Mouse (Mus musculus): ENCODE data around the gene Gh.

The Gh gene

DNA sequence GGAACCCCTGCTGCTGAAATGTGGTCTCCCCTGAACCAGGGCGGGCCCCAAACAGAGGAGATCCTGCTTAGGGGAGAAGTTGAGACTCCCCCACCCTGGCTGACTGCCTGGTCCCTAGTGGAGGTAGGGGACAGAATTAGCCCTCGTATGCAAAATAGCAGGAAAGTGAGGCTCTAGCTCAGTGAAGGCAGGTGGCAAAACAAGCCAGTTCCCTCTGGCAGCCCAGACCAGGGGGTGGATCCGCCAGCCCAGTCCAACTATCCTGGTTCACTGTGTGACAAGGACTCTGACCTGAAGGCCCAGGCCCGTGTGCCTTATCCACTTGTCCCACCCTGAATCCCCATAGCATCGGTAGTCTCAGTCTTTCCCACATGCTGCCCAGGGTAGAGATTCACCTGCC is 8.5 kb upstream of the Gh start:
- DNase-seq (ENCODE audit: low spot score in 2 of 2), result peak in 1 of 2 experiments; percentile 72

DNA sequence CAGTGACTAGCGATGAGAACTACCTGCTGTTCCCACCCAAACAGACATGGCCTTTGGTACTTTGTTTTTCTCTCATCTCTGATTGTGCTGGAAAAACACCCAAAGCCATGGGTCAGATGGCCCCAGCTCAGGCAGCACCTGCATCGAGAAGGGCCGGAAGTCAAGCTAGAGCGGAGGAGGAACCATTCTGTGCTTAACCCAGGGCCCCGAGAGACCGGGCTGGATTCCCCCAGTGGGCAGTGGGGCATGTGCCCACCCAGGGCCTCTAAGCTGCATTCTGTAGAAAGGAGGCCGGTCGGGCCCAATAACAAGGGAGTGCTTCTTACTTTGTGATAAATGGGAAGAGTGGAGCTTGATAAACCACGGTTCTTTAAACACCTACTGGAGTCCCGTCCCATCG is 6.5 kb upstream of the Gh start:
- peak in 1 of 2 experiments; percentile 81 for DNase-seq (ENCODE audit: low spot score in 2 of 2)

DNA sequence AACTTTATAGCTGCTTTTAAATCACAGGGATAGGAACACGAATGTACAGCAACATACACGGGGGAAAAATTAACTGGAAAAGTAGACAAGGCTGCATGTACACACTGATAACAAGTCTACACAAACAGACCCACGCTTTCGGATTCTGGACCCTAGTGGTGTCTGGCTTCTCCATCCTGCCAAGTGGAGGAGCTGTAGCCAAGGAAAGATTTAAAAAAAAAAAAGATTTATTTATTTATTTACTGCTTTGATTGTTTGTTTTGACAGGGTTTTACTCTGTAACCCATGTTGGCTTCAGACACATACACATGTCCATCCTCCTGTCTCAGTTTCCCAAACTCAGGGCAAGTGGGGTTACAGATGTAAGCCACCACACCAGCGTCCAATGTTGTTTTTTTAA is 5.8 kb upstream of the Gh start:
- DNase-seq (ENCODE audit: low spot score in 2 of 2), result no peak

DNA sequence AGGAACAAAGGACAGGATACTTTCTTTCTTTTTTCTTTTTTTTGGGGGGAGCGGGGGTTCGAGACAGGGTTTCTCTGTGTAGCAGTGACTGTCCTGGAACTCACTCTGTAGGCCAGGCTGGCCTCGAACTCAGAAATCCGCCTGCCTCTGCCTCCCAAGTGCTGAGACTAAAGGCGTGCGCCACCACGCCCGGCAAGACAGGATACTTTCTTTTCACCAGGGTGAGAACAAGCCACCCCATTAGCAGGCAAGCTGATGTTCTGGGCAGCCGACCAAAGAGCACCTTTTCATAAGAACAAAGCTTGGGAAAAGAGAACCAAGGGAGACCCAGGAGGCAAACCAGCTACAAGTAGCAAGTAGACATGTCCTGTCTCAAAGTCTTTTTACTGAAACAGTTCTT is 5.1 kb upstream of the Gh start:
- no peak for DNase-seq (ENCODE audit: low spot score in 2 of 2)

DNA sequence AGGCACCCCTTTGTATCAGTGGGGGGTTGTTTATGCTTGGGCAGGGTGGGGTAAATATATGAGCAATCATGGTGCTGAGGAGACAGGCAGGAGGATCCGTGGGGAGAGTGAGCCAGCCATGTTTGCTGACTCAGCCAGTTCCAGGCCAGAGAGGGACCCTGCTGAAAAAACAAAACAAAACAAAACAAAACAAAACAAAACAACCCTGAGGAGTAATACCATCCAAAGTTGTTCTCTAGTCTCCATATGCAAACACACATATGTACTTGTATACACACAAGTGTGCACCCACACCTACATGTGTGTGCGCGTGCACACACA is 4.4 kb upstream of the Gh start:
- no peak for DNase-seq (ENCODE audit: low spot score in 2 of 2)

DNA sequence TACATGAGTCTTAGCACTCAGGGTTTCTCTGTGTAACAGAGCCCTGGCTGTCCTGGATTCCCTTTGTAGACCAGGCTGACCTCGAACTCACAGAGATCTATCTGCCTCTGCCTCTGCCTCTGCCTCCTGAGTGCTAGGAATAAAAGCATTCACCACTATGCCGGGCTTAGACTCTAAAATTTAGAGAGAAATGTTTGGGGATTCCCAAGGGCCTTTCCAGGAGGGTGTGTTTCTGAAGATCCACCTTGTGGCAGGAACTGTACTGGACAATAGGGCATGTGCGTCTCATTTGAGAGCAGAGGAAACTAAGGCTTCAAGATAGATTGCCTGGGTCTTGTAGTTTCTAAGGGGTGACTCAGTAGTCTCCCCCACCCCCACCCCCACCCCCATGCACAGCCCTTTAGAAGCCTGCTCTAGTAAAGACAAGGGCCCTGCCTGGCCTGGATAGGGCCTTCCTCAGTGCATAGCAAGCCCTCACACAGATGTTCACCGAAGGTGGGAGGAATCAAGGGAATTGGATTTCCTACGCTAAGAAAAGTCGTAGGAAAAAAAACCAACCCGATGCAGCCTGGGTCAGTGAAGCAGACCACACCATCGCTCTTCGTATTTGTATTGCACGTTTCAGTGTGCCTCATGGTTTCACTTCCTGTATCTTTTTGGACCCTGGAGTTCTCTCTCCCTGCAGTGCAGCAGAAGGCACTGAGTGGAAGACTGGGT is 3.8 kb upstream of the Gh start:
- no peak for DNase-seq (ENCODE audit: low spot score in 2 of 2)

DNA sequence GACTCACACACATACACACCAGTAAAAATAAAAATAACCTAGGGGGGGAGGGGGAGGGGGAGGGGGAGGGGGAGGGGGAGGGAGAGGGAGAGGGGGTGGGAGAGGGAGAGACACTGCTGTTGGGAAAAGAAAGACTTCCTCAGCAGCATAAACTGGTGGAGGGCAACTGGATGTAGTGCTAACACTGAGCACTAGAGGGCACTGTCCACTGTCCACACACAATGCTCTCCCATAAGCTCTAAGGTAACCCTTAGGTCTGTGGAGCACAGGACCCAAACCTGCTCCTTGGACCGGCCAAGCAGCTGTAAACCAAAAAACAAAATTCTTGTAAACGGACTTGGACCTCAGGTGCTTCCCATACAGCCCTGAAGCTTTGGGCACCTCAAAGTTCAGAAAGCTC is 969 bp upstream of the Gh start:
- peak in 1 of 2 experiments; percentile 79 for DNase-seq (ENCODE audit: low spot score in 2 of 2)

DNA sequence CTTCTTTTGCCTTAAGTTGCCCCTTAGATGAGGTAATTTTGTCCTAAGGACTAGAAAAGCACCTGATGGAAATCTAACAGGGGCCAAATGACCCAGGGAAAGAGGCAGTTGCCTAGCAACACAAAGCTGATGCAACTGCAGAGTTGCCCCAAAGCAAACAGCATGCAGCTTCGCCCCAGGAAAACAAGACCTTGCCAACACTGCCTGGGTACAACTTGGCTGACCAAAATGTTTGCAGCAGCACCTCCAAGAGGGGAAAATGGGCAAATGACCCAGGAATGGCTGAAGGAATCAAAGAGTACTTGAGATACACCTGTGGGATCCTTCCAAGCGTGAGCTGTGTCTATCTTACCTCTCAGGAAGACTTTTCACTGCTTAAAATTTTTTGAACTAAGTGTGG is 9.8 kb downstream of the Gh start:
- no peak for DNase-seq (ENCODE audit: low spot score in 2 of 2)

DNA sequence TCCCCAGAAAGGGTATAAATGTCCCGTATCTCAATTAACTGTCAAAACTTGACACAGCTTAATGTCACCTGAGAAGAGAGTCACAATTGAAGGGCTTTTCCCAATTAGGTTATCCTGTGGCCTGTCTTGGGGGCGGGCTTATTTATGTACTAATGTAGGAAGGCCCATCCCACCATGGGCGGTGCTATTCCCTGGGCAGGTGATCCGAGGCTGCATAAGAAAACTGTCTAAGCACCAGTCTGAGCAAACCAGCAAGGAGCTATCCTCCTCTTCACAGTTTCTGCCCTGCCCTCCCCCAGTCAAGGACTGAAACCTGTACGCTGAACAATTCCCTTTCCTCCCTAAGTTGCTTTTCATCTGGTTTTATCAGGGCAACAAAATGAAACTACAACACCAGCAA is 11.3 kb downstream of the Gh start:
- no peak for DNase-seq (ENCODE audit: low spot score in 2 of 2)

DNA sequence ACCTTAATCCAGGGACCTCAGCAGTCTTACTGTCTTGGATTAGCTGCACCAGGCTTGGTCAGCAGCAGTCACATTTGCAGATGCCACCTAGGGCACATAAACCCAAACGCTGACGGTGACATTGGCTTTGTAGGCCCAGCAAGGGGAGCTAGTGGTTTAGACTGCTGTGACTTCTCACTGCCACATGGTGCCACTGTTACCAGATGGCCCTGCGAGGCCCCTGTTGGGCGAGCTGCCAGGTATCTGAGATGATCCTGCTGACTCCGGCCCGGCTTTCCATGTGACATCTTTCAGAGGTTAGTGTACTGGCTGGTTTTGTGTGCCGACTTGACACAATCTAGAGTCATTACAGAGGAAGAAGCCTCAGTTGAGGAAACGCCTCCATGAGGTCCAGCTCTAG is 12.3 kb downstream of the Gh start:
- DNase-seq (ENCODE audit: low spot score in 2 of 2), result peak in 1 of 2 experiments; percentile 68

DNA sequence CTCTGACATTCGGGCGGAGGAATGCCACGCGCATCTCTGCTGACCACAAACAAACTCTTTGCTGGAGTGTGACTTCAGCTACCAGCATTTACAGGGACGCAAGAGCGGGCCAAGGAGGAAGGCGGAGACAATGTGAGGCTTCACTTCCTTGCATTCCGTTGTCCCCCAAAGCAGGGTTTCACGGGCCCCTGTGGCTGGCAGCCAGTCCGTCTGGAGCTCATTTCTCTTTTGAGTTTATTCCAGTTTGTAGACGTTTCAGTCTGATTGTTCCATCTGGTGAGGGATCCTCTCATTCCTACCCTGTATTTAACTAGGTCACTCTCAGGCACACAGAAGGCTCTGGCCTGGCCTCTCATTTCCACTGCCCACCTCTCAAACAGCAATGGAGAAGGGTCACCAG is 14.7 kb downstream of the Gh start:
- DNase-seq (ENCODE audit: low spot score in 2 of 2), result no peak

DNA sequence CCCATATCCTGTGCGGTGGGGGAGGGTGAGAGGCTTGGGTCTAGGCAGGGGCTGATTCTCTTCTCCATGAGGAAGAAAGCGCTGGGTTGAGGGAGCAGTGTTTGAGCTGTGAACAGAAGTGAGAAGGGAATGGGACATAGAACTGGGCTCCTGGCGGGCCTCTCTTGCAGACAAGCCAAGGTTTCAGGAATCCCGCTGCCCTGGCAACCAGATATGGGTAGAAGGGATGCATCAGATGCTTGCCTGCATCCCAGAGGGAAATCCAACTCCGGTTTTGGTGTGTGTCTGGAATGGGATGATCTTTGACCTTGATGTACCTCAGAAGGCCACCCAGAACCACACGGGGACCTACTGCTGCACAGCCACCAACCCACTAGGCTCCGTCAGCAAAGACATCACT is 15.5 kb downstream of the Gh start:
- DNase-seq (ENCODE audit: low spot score in 2 of 2), result no peak

DNA sequence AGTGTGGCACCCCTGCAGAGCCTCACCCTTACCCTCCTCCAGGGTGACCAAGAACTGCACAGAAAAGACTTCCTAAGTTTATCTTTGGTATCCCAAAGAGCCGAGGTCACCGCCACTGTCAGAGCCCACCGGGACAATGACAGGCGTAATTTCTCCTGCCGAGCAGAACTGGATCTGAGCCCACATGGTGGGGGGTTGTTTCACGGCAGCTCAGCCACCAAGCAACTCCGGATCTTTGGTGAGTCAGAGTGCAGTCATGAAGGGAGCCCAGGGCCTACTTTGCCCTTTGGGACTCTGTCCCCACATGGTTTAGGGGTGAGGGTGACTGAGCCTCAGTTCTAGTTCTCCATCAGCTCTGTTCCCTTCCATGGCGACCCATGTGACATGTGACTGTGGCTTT is 17.5 kb downstream of the Gh start:
- no peak for DNase-seq (ENCODE audit: low spot score in 2 of 2)

DNA sequence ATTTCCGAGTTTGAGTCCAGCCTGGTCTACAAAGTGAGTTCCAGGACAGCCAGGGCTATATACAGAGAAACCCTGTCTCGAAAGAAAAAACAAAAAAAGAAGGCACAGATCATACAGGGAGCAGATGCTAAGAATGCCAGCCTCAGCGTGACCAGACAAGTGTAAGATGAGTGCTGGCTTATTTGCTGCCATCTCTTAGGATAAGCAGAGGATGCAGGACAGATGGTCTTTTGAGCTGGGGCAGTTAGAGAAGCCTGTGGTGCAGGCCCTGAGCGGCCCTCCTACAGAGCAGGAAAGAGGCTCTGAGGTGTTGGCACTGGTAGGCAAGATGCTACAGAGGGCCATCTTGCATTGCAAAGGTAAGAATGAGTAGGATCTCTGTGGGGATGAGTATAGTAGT is 18.3 kb downstream of the Gh start:
- DNase-seq (ENCODE audit: low spot score in 2 of 2), result no peak

DNA sequence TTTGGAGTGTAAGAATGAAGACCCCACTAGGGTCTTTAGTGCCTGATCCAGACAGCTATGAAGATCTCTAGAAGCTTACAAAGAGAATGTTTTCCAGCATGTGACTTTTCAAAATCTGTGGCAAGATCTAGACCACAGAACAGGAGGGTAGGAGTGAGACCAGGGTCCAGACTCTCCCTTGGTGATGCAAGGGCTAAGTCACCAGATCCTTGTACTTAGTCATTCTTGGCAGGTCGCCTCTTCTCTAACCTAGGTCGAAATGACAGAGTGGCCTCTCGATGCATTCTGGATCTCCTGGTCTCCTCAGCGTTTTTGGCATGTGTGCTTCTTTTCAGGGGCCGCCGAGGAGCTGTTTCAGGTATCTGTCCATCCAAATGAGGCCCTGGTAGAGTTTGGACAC is 19.2 kb downstream of the Gh start:
- DNase-seq (ENCODE audit: low spot score in 2 of 2), result no peak

DNA sequence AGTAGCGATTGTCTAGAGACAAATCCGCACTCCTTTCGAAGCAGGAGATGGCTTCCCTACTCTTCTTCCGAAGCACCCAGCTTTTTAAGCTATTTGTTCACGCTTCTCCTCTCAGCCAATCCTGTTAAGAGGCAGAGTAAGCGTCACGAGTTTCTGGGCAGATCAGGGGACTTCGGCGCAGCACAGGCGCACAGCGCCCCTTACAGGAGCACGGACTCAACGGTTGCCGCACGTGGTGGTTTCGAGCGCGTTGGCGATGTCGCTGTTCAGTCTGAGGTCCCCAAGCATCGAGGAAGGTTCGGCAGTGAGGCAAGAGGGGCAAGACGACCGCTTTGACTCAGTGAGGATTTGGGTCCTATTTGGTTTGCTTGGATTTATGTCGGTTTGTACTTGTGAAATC is 25.2 kb downstream of the Gh start, which contains the start of gene Tcam1:
TSS of gene Tcam1 (plus strand) at position 219 of the 400 bp plus-strand sequence.
- peak; percentile 90 to 94 for DNase-seq (ENCODE audit: low spot score in 2 of 2)

DNA sequence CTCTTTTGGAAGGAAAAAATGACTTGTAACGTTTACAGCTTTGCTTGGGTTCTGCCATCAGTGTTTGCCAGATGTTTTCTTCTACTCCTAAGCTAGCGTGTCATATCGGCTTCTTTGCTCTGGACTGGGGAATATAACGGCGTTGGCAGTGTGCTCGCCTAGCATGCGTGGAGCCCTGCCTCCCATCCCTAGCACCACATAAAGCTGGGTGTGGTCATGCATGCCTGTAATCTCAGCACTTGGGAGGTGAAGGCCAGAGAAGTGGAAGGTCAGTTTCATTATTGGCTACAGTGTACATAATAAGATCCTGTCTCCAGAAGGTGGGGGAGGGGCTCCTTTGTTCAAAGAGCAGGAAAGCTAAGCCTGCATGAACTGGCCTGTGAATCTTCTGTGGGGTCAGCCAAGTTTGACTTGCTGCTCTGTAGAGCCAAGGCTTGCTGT is 26.7 kb downstream of the Gh start:
- DNase-seq (ENCODE audit: low spot score in 2 of 2), result peak in 1 of 2 experiments; percentile 28

DNA sequence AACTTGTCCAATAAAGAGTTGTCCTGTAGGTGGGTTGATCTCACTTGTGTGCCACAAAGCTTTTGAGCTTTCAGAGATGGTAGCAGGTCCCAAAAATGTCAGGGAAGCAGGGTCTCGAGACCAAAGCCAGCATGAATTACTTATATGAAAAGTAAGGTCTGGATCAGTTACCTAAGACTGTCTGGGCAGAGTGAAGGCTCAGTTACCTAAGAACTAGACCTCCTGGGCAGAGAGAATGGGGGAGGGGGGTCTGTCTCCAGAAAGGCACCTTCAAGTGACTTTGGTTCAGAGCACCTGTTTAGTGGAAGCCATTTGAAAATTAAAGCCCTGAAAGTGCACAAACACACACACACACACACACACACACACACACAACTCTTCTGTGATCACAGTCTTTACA is 27.3 kb downstream of the Gh start:
- DNase-seq (ENCODE audit: low spot score in 2 of 2), result no peak

DNA sequence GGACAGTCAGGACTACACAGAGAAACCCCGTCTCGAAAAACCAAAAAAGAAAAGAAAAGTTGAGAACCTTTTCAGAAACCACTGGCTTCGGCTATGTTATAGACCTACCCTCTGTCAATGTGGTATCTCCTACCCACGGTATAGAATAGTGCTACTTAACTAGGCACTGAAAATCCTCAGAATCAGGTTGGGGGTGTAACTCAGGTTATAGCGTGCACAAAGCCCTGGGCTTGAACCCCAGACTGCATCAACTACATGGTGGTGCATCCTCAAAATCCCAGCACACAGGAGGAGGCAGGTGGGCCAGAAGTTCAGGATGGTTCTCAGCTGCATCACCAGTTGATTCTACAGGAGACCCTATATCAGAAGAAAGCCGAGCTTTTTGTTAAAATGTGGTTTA is 27.9 kb downstream of the Gh start:
- no peak for DNase-seq (ENCODE audit: low spot score in 2 of 2)

DNA sequence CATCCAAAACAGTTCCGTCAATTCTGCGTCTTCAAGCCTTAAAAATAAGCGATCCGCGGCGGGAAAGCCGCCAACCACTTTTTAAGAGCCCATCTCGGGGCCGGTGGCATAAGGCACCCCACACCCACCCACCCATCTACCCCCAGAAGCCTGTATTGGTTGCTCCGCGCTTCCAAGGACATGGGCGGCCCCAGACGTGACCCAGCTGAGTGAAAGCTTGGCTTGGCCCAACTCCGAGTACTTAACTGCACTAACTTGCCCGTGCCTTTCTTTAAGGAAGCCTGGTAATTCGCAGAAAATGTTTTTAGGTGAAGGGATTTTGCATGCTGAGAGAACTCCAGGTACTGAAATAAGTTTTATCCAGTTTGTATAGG is 28.4 kb downstream of the Gh start:
- no peak for DNase-seq (ENCODE audit: low spot score in 2 of 2)

DNA sequence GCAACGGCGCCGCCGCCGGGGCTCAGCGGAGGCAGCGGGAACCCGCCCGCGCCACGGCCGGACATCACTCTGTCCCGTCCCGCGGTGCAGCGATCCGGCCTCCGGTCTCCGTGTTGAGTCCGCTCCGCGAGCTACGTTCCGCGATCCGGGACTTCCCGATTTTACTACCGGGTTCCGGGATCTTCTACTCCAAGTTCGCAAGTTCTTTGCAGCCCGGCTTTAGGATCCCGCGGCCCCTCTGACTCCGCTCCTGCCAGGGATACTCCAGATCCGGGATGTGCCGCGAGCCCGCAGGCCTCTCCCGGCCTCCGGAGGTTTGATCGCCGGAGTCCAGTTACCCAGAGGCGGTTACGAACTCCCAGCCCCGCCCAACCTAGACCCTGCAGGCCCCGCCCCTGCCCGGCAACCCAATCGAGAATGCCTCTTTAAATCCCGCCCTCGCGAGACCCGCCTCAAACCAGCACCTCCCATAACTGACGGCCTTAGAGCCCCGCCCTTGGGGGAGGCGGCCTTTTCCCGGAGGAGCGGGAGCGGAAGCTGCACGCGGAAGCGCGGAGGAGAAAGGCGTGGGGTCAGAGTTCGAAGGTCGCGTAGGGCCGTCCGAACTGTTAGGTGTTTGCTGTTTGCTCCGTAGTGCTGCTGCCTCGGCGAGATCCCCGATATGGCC is 28.9 kb downstream of the Gh start, which contains the start of gene Smarcd2:
TSS of gene Smarcd2 (minus strand) at position 329 of the 667 bp plus-strand sequence.
- DNase-seq (ENCODE audit: low spot score in 2 of 2), result peak; percentile 98 to 99

DNA sequence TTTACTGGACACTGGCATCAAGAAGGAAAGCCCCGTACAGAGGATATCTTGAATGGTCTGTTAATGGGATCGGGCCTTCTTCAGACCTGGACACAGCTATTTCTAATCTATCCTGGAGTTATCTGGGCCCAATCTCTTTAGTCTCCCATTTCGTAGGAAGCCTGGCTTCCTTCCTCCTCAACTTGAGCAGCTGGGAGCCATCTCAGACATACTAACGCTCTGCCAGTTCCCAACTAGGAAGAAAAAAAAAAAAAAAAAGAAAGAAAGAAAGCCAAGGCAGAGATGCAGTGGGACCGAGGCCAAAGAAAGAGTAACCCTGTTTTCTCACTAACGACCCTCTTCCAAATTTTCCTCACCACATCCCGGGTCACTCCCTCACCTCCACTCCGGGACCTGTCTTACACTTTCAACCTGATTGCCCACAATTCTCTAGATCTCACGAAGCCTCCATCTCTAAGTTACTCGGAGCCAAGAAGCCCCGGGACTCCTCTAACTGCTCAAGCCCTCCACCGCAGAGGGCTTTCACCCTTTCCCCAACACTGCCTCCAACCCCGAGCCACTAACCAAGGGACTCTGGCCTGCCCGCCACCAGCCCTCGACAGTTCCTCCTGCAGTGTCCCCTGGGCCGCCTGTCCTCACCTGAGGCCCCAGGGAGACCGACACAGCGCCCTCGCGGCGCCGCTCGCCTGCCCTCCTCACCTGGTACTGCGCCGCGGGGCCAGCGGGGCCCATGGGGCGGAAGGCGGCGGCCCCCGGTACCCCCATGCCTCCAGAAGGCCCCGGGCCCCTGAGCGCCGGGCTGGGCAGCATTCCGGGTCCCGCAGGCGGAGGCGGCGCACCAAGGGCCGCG is 29.6 kb downstream of the Gh start:
- DNase-seq (ENCODE audit: low spot score in 2 of 2), result peak in 1 of 2 experiments; percentile 75
